Mouse (Mus musculus) thymus, adult 2 months (tissue): ENCODE measurements around the gene Pbx1.

Experiments used
- CTCF ChIP-seq: fragments of 200-500 bp; IDR thresholded peaks from 2 replicates; pipeline ENCODE4 v1.5.1; 2012; ENCODE audit warnings: mild to moderate bottlenecking, control low read depth, low read length, moderate library complexity, borderline replicate concordance; ENCODE audit not compliant: control insufficient read depth, poor library complexity, insufficient read depth; ENCODE audit errors: extremely low read depth
- POLR2A ChIP-seq: fragments of 200-500 bp; IDR thresholded peaks from 2 replicates; pipeline ENCODE4 v1.6.1; 2012; ENCODE audit warnings: mild to moderate bottlenecking, low read length, control low read depth, moderate library complexity; ENCODE audit not compliant: control insufficient read depth, poor library complexity, insufficient read depth; ENCODE audit errors: extremely low read depth

DNA sequence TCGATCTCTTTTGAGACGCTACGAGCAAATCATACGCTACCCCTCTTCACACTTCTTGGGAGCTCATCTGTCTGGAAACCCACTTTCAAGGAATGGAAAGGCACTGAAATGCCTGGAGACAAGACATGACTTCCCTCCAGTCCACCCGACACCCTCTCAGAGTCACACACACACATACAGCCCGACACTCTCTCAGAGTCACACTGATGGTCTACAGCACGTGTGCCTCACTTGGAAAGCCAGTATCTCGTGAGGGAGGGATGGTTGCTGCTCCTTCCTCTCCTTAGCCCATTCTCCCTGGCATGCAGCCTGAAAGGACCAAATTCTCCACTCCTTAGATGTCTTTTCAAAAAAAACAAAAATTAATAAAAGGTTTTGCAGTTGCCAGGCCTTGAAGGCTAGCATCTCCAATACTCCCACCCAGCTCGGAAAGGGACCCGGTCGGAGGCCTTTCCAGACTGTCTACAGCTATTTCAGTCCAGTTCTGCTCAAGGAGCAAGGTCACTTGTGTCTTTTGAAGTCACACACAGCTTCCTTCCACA lies 8.6 kb downstream of the Pbx1 start:
- TF ChIP-seq CTCF: no peak
- TF ChIP-seq POLR2A: no peak
